Mouse (Mus musculus): ENCODE data around the gene Ddx42.

- TF ChIP-seq CTCF (IDR thresholded peaks at IDR 0.05; ENCODE audit: control insufficient read depth, insufficient read depth, insufficient replicate concordance, low read depth, low read length) (no peak), POLR2A (IDR thresholded peaks at IDR 0.05; ENCODE audit: control insufficient read depth, low read depth, low read length) (no peak)
Observed at GRCm38 (mm10) chr11:106273811-106274210, 57.1 kb downstream of the Ddx42 start.
